ENCODE assay signal across 41 mouse cellular contexts in genomic region chr11:44397551-44397950, GRCm38 (mm10). TPM values are rescaled to one million over a fixed set of nuclear protein-coding genes. Genes with fewer than 3 reads are reported as not detected.
"Had no signal": no experiment of that assay in that cellular context is flagged by ENCODE, and none has a peak within 500 bp of the region (broad histone marks: within the 10 kb centered on the region; RNA-seq: fewer than 3 reads in every experiment).

No protein-coding gene starts in this region.

- H3K4me2 ChIP-seq: heart, embryonic 12.5 days; hindbrain, embryonic 13.5 days; hindbrain, embryonic 15.5 days; kidney, embryonic 15.5 days; limb, embryonic 13.5 days; liver, embryonic 11.5 days; liver, embryonic 13.5 days; liver, embryonic 15.5 days had no signal

- H3K4me3 ChIP-seq: heart, embryonic 10.5 days; heart, embryonic 12.5 days; hindbrain, embryonic 13.5 days; hindbrain, embryonic 15.5 days; kidney, embryonic 15.5 days; limb, embryonic 13.5 days; liver, embryonic 13.5 days; liver, embryonic 15.5 days had no signal

- H3K27ac ChIP-seq: heart, embryonic 10.5 days; hindbrain, embryonic 13.5 days; hindbrain, embryonic 15.5 days; hindbrain, postnatal 0 days; kidney, embryonic 15.5 days; kidney, postnatal 0 days; limb, embryonic 13.5 days; liver, embryonic 13.5 days; liver, embryonic 15.5 days had no signal

- H3K27me3 ChIP-seq: heart, embryonic 12.5 days; hindbrain, embryonic 13.5 days had no signal

- H3K9ac ChIP-seq: heart, embryonic 12.5 days; hindbrain, embryonic 13.5 days; hindbrain, embryonic 15.5 days; kidney, embryonic 15.5 days; limb, embryonic 13.5 days; liver, embryonic 13.5 days; liver, embryonic 15.5 days had no signal

- DNase-seq: gastrocnemius, postnatal 14 days; gastrocnemius, postnatal 36 days; heart, adult 18-20 months; heart, postnatal 10 days; heart, postnatal 36 days; kidney, adult 11 months; kidney, adult 2 months; kidney, adult 9 months; kidney, postnatal 14 days; kidney, postnatal 36 days; layer of hippocampus, adult 9-11 months; layer of hippocampus, postnatal 36 days; liver; liver, embryonic 13.5 days had no signal

- ATAC-seq: hindbrain, postnatal 0 days; intestine, embryonic 16.5 days had no signal

- H3K36me3 ChIP-seq: heart, embryonic 10.5 days; heart, embryonic 12.5 days; hindbrain, embryonic 13.5 days; hindbrain, embryonic 15.5 days; kidney, embryonic 15.5 days; limb, embryonic 13.5 days; liver, embryonic 13.5 days; liver, embryonic 15.5 days had no signal

- H3K4me1 ChIP-seq: liver, embryonic 13.5 days had no signal

- H3K9me3 ChIP-seq: heart, embryonic 10.5 days; heart, embryonic 12.5 days; hindbrain, embryonic 13.5 days; hindbrain, embryonic 15.5 days; kidney, embryonic 15.5 days; limb, embryonic 13.5 days; liver, embryonic 13.5 days; liver, embryonic 15.5 days had no signal

RNA-seq across cellular contexts. Expression of gene Il12b, which starts 2.3 kb away (rescaled TPM):
- total RNA-seq: gastrocnemius, adult 18-20 months; gastrocnemius, adult 8-10 months; gastrocnemius, postnatal 14 days; gastrocnemius, postnatal 36 days; heart, adult 18-20 months; heart, adult 8-10 months; heart, postnatal 10 days; heart, postnatal 36 days; hematopoietic stem cell, adult 5-6 weeks; hindbrain, postnatal 0 days; layer of hippocampus, adult 18-20 months; layer of hippocampus, adult 8-10 months; layer of hippocampus, postnatal 14 days; layer of hippocampus, postnatal 36 days; left cerebral cortex, adult 18-20 months; left cerebral cortex, adult 8-10 months; left cerebral cortex, postnatal 14 days; left cerebral cortex, postnatal 36 days had no signal
- polyA plus RNA-seq: frontal cortex, adult 2 months; heart, embryonic 10.5 days; heart, embryonic 14.5 days; heart, embryonic 16.5 days; hindbrain, embryonic 11.5 days; hindbrain, embryonic 15.5 days; hindbrain, postnatal 0 days; intestine, embryonic 14.5 days; intestine, embryonic 16.5 days; kidney, embryonic 15.5 days; liver, embryonic 11.5 days; liver, embryonic 13.5 days; liver, embryonic 15.5 days had no signal
